In genomic region chr15:81101316-81101715, GRCm38 (mm10) we compare ENCODE assay signal across 25 mouse cellular contexts.
DNase-seq lines count a peak whose midpoint lies in the region; ATAC-seq and TF ChIP-seq lines count a peak whose summit lies in the region.
"Had no signal": no experiment of that assay in that cellular context is flagged by ENCODE, and none has a peak within 500 bp of the region (broad histone marks: within the 10 kb centered on the region; RNA-seq: fewer than 3 reads in every experiment).

No protein-coding gene starts in this region.

- WGBS in kidney, adult 2 months, result 44% methylated on average over 5 of the region's 5 CpGs

- TF ChIP-seq POLR2A in kidney, adult 2 months (IDR thresholded peaks at IDR 0.05; ENCODE audit: low read depth, low read length), result no peak

- no peaks in the 10 kb centered on the region for H3K4me1 ChIP-seq in kidney, adult 2 months (ENCODE audit: control insufficient read depth, insufficient read depth, low read length)

- no peak overlapping the region for H3K4me3 ChIP-seq in kidney, adult 2 months (ENCODE audit: insufficient read depth, low read depth, low read length)
- H3K4me3 ChIP-seq: embryonic facial prominence, embryonic 15.5 days; hindbrain, embryonic 15.5 days; intestine, embryonic 15.5 days; midbrain, embryonic 12.5 days; neural tube, embryonic 12.5 days; stomach, embryonic 15.5 days had no signal

- TF ChIP-seq CTCF in kidney, adult 2 months (conservative IDR thresholded peaks at IDR 0.05; ENCODE audit: insufficient read depth, insufficient read length, low read depth, low read length), result no peak

- DNase-seq in kidney, adult 2 months, result peak; percentile 24
- DNase-seq in kidney, postnatal 36 days, result no peak
- peak; percentile 22 for DNase-seq in thymus, postnatal 0 days (ENCODE audit: low spot score)
- DNase-seq in thymus, postnatal 10 days (ENCODE audit: low spot score in 2 of 2), result no peak
- DNase-seq in neural tube, embryonic 10.5 days (ENCODE audit: extremely low spot score, low spot score), result no peak
- DNase-seq in frontal cortex, postnatal 10 days (ENCODE audit: low spot score in 2 of 2), result no peak
- DNase-seq: adrenal gland, postnatal 10 days; cerebellum, adult 9-10 months; gastrocnemius, postnatal 14 days; heart, adult 11 months; kidney, adult 9 months; kidney, postnatal 14 days; layer of hippocampus, adult 9-11 months; lung, postnatal 10 days; retina, postnatal 1 day; right cerebral cortex, postnatal 25 days; spleen, adult 18-20 months had no signal

- peak; percentile 37 for ATAC-seq in monocyte, adult 5-6 weeks (replicated peaks; ENCODE audit: insufficient number of reproducible peaks, low FRiP score, low TSS enrichment, poor library complexity, severe bottlenecking)
- ATAC-seq: forebrain, embryonic 14.5 days; intestine, embryonic 15.5 days had no signal

- H3K36me3 ChIP-seq in kidney, adult 2 months (ENCODE audit: control insufficient read depth, insufficient read depth, low read length), result no peaks in the 10 kb centered on the region
- H3K36me3 ChIP-seq: embryonic facial prominence, embryonic 15.5 days; hindbrain, embryonic 15.5 days; intestine, embryonic 15.5 days; midbrain, embryonic 12.5 days; neural tube, embryonic 12.5 days; stomach, embryonic 15.5 days had no signal

- H3K27ac ChIP-seq in kidney, adult 2 months (ENCODE audit: insufficient read depth, low read depth, low read length), result peak overlapping the region; percentile 41; the same call in 1 of the 2 replicates
- H3K27ac ChIP-seq: embryonic facial prominence, embryonic 15.5 days; hindbrain, embryonic 15.5 days; intestine, embryonic 15.5 days; midbrain, embryonic 12.5 days; neural tube, embryonic 12.5 days; stomach, embryonic 15.5 days had no signal

- no peaks in the 10 kb centered on the region for H3K27me3 ChIP-seq in kidney, adult 2 months (replicated peaks; ENCODE audit: control insufficient read depth, insufficient read depth, low read length)
- H3K27me3 ChIP-seq: embryonic facial prominence, embryonic 15.5 days; hindbrain, embryonic 15.5 days; intestine, embryonic 15.5 days; midbrain, embryonic 12.5 days; neural tube, embryonic 12.5 days; stomach, embryonic 15.5 days had no signal

Comparison
In these comparisons a context has a peak if more than half of its experiments do, and no peak if none do; other contexts are left out.
1. DNase-seq: peak in kidney, adult 2 months (single experiment) and thymus, postnatal 0 days (single experiment); none in kidney, postnatal 36 days (0 of 2), thymus, postnatal 10 days (0 of 2), neural tube, embryonic 10.5 days (single experiment) and frontal cortex, postnatal 10 days (0 of 2).